Mouse (Mus musculus): ENCODE results near the gene Cnn3. TPM values are rescaled to one million over a fixed set of nuclear protein-coding genes. Genes with fewer than 3 reads are reported as not detected.

The Cnn3 gene
- 10 to 100 TPM; 65.0 to 67.9 TPM for total RNA-seq (2021)
- long read RNA-seq, experiment 1, transcript Cnn3-201 (7 exons, 2,049 nt), result major isoform, 87 of 93 reads
- long read RNA-seq, experiment 1, partial matches to known transcripts, result 0 of 93 reads
- long read RNA-seq, experiment 1, other reads (novel, unspliced or antisense), result 3 of 93 reads
- long read RNA-seq, experiment 2, transcript Cnn3-201 (7 exons, 2,049 nt), result major isoform, 101 of 106 reads
- long read RNA-seq, experiment 2, partial matches to known transcripts, result 0 of 106 reads
- long read RNA-seq, experiment 2, other reads (novel, unspliced or antisense), result 3 of 106 reads

- DNase-seq (ENCODE audit: low spot score in 2 of 2), result peak; percentile 85
- intact Hi-C loops (cut with DNase I), result loop anchor here (2.0 to 10.0 kb wide), 2 partner anchors 91 to 119 kb away; no protein-coding TSS in a partner anchor
Observed at GRCm38 (mm10) chr3:121425861-121426620, at the start of gene Cnn3. TSS of gene Cnn3 (plus strand) at chr3:121426497.

- no peak for DNase-seq (ENCODE audit: low spot score in 2 of 2)
- intact Hi-C loops (cut with DNase I), result no loop called here
Observed at GRCm38 (mm10) chr3:121378708-121379612, 47.3 kb upstream of the Cnn3 start.

GRCm38 (mm10) chr3:121379699-121380098 is 46.6 kb upstream of the Cnn3 start:
- no peak for DNase-seq (ENCODE audit: low spot score in 2 of 2)
- intact Hi-C loops (cut with DNase I), result no loop called here

- no peak for DNase-seq (ENCODE audit: low spot score in 2 of 2)
- intact Hi-C loops (cut with DNase I), result no loop called here
Observed at GRCm38 (mm10) chr3:121387471-121388009, 38.8 kb upstream of the Cnn3 start.

- DNase-seq (ENCODE audit: low spot score in 2 of 2), result no peak
- intact Hi-C loops (cut with DNase I), result no loop called here
Observed at GRCm38 (mm10) chr3:121389366-121389765, 36.9 kb upstream of the Cnn3 start.

GRCm38 (mm10) chr3:121389860-121390530 is 36.3 kb upstream of the Cnn3 start:
- peak in 1 of 2 experiments; percentile 38 for DNase-seq (ENCODE audit: low spot score in 2 of 2)
- intact Hi-C loops (cut with DNase I), result no loop called here

- intact Hi-C loops (cut with DNase I), result no loop called here
- no peak for DNase-seq (ENCODE audit: low spot score in 2 of 2)
Observed at GRCm38 (mm10) chr3:121390724-121391123, 35.6 kb upstream of the Cnn3 start.

GRCm38 (mm10) chr3:121395588-121396295 is 30.6 kb upstream of the Cnn3 start:
- no peak for DNase-seq (ENCODE audit: low spot score in 2 of 2)
- intact Hi-C loops (cut with DNase I), result no loop called here

- intact Hi-C loops (cut with DNase I), result no loop called here
- no peak for DNase-seq (ENCODE audit: low spot score in 2 of 2)
Observed at GRCm38 (mm10) chr3:121396561-121396960, 29.7 kb upstream of the Cnn3 start.

GRCm38 (mm10) chr3:121397007-121397406 is 29.3 kb upstream of the Cnn3 start:
- DNase-seq (ENCODE audit: low spot score in 2 of 2), result no peak
- intact Hi-C loops (cut with DNase I), result no loop called here

- intact Hi-C loops (cut with DNase I), result no loop called here
- DNase-seq (ENCODE audit: low spot score in 2 of 2), result no peak
Observed at GRCm38 (mm10) chr3:121401384-121401783, 24.9 kb upstream of the Cnn3 start.

- DNase-seq (ENCODE audit: low spot score in 2 of 2), result no peak
- intact Hi-C loops (cut with DNase I), result no loop called here
Observed at GRCm38 (mm10) chr3:121402096-121402495, 24.2 kb upstream of the Cnn3 start.

- intact Hi-C loops (cut with DNase I), result no loop called here
- DNase-seq (ENCODE audit: low spot score in 2 of 2), result no peak
Observed at GRCm38 (mm10) chr3:121403449-121403848, 22.8 kb upstream of the Cnn3 start.

- no peak for DNase-seq (ENCODE audit: low spot score in 2 of 2)
Observed at GRCm38 (mm10) chr3:121405101-121405500, 21.2 kb upstream of the Cnn3 start.

GRCm38 (mm10) chr3:121407417-121407816 is 18.9 kb upstream of the Cnn3 start:
- DNase-seq (ENCODE audit: low spot score in 2 of 2), result no peak
- intact Hi-C loops (cut with DNase I), result no loop called here

More at GRCm38 (mm10) chr3:121405101-121405500, 21.2 kb upstream of the Cnn3 start:
- intact Hi-C loops (cut with DNase I), result no loop called here

GRCm38 (mm10) chr3:121408386-121408785 is 17.9 kb upstream of the Cnn3 start:
- intact Hi-C loops (cut with DNase I), result no loop called here
- no peak for DNase-seq (ENCODE audit: low spot score in 2 of 2)

- DNase-seq (ENCODE audit: low spot score in 2 of 2), result no peak
- intact Hi-C loops (cut with DNase I), result no loop called here
Observed at GRCm38 (mm10) chr3:121411450-121411849, 14.8 kb upstream of the Cnn3 start.

Measured in left cerebral cortex, postnatal 14 days (tissue).